Mouse (Mus musculus): ENCODE measurements around the gene Zfp865. TPM values are rescaled to one million over a fixed set of nuclear protein-coding genes. Genes with fewer than 3 reads are reported as not detected.
A peak's percentile ranks its signal among the peaks of the same experiment; 100 is the strongest.
"Not testable (repeated sequence)": the region's sequence is repeated elsewhere in the genome, so short reads cannot be mapped to it uniquely, and the experiment has no call there.

Gene Zfp865
- polyA plus RNA-seq, 1 experiment from 2014 or later = 4.4 TPM

GRCm38 (mm10) chr7:5064886-5065285 is 44.7 kb downstream of the Zfp865 start:
- Histone ChIP-seq H3K4me1 (peaks cover 49% of the 10 kb centered on the region), H3K4me2 (peak overlapping the region; percentile 96), H3K9me3 (no peaks in the 10 kb centered on the region)

DNA sequence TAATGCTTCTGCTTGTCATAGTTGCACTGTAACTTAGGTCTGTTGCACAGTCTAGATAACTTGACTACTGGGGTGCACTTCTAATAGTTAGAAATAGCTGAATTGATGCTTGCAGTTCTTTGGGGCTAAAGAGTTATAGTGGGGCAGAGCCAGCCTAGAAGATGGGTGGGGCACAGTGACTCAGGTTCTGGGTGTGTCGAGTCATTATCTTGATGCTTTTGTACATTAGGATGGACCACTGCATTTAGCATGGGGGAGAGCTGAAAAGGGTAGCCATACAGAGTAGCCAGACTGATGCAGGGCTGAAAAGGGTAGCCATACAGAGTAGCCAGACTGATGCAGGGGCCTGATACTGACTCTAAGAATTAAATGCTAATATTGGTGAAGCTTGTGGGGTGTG is 53.4 kb downstream of the Zfp865 start:
- Histone ChIP-seq H3K4me3 (no peak overlapping the region), H3K4me2 (peak overlapping the region; percentile 19; the same call in 1 of the 2 replicates), H3K9me3 (no peaks in the 10 kb centered on the region), H3K9ac (no peak overlapping the region), H3K27me3 (replicated peaks) (no peaks in the 10 kb centered on the region), H3K36me3 (peaks cover 99% of the 10 kb centered on the region), H3K27ac (replicated peaks) (no peak overlapping the region), H3K4me1 (0 out of 2 replicates have a peak, but pooled peaks cover 6% of the 10 kb centered on the region)
- WGBS = 70% methylated on average over 1 of the region's 1 CpGs
- ATAC-seq (ENCODE audit: extremely low read depth, insufficient number of reproducible peaks, low FRiP score, low TSS enrichment) = no peak

More at GRCm38 (mm10) chr7:5064886-5065285, 44.7 kb downstream of the Zfp865 start:
- Histone ChIP-seq H3K36me3 (peaks cover 47% of the 10 kb centered on the region), H3K4me3 (0 out of 2 replicates have a peak overlapping the region, but pooled peaks have one; percentile 88), H3K27ac (replicated peaks) (no peak overlapping the region), H3K27me3 (replicated peaks) (no peaks in the 10 kb centered on the region), H3K9ac (no peak overlapping the region)
- ATAC-seq (ENCODE audit: extremely low read depth, insufficient number of reproducible peaks, low FRiP score, low TSS enrichment) = no peak
- WGBS = 90% methylated on average over 6 of the region's 6 CpGs

- Histone ChIP-seq H3K4me2 (no peak overlapping the region), H3K27ac (replicated peaks) (no peak overlapping the region), H3K36me3 (peaks cover 93% of the 10 kb centered on the region), H3K4me3 (no peak overlapping the region), H3K4me1 (0 out of 2 replicates have a peak, but pooled peaks cover 6% of the 10 kb centered on the region), H3K9me3 (no peaks in the 10 kb centered on the region), H3K9ac (no peak overlapping the region), H3K27me3 (replicated peaks) (no peaks in the 10 kb centered on the region)
- WGBS = 82% methylated on average over 5 of the region's 5 CpGs
- no peak for ATAC-seq (ENCODE audit: extremely low read depth, insufficient number of reproducible peaks, low FRiP score, low TSS enrichment)
These were observed 54.8 kb downstream of the Zfp865 start for GRCm38 (mm10) chr7:5074984-5075383.

- H3K27ac ChIP-seq (replicated peaks) = peak overlapping the region; percentile 15; the same call in 1 of the 2 replicates
- no peak overlapping the region for H3K4me3 ChIP-seq
- 70% methylated on average over 2 of the region's 2 CpGs for WGBS
- peaks cover 19% of the 10 kb centered on the region for H3K4me1 ChIP-seq
- no peak overlapping the region for H3K4me2 ChIP-seq
- H3K9me3 ChIP-seq = no peaks in the 10 kb centered on the region
- H3K27me3 ChIP-seq (replicated peaks) = no peaks in the 10 kb centered on the region
- no peak for ATAC-seq (ENCODE audit: extremely low read depth, insufficient number of reproducible peaks, low FRiP score, low TSS enrichment)
- H3K9ac ChIP-seq = 0 out of 2 replicates have a peak overlapping the region, but pooled peaks have one; percentile 19
- peaks cover 74% of the 10 kb centered on the region for H3K36me3 ChIP-seq
These were observed 56.8 kb downstream of the Zfp865 start for GRCm38 (mm10) chr7:5076931-5077330.

- peak overlapping the region; percentile 85 for H3K4me2 ChIP-seq
- peaks cover 39% of the 10 kb centered on the region for H3K4me1 ChIP-seq
- peak overlapping the region; percentile 97 for H3K9ac ChIP-seq
- WGBS = 45% methylated on average over 10 of the region's 13 CpGs
- not testable (repeated sequence) for H3K27me3 ChIP-seq (replicated peaks); H3K9me3 ChIP-seq; ATAC-seq (ENCODE audit: extremely low read depth, insufficient number of reproducible peaks, low FRiP score, low TSS enrichment)
- peaks cover 69% of the 10 kb centered on the region for H3K36me3 ChIP-seq
- H3K27ac ChIP-seq (replicated peaks) = peak overlapping the region; percentile 96
- peak overlapping the region; percentile 96 for H3K4me3 ChIP-seq
These were observed 59.3 kb downstream of the Zfp865 start for GRCm38 (mm10) chr7:5079365-5080009.

DNA sequence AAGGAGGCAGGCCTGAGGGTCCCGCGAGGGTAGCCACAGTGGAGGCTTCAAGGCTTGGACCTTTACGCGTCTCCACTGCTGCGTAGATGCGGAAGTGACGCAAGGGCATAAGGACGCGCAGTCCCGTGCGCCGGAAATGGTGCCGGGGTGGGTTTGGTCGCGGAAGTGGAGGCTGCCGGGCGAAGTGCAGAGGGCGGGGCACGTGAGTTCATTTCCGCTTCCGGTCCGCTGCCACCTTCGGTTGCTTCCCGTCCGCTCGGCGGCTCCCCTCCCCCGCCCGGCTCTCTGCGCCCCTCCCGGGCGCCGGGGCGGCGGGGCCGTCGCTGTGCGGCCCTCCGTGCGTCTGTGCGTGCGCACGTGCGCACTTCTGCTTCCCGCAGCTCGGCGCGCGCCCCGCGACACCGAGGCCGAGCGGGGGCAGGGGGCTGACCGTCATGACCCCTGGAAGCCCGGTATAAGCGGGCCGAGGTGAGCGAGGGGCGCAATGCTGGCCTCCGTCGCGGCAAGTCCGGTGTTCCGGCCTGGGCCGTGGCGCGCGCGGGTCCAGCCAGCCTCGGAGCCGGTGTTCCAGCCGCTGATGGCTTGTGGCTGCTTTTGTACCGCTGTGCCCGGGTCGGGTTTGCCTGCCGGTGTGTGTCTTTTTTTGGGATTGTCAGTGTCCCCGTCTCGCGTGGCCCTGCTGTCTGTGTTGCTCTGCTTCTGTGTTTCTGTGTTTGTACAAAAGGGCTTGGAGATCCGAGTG is 60.0 kb downstream of the Zfp865 start, which contains the start of gene Epn1:
TSS of gene Epn1 (plus strand) at position 226 of the 742 bp plus-strand sequence.
- Histone ChIP-seq H3K4me3 (peak within 1 kb of the TSS; percentile 96), H3K9me3 (no peaks in the 10 kb centered on the region), H3K4me1 (peaks cover 46% of the 10 kb centered on the region), H3K4me2 (peak within 1 kb of the TSS; percentile 85), H3K27me3 (replicated peaks) (no peaks in the 10 kb centered on the region), H3K27ac (replicated peaks) (peak within 1 kb of the TSS; percentile 96), H3K36me3 (peaks cover 69% of the 10 kb centered on the region), H3K9ac (peak within 1 kb of the TSS; percentile 97)
- ATAC-seq (ENCODE audit: extremely low read depth, insufficient number of reproducible peaks, low FRiP score, low TSS enrichment) = peak; percentile 93
- whole genome bisulfite sequencing = under 1% methylated on average over 79 of the region's 81 CpGs

DNA sequence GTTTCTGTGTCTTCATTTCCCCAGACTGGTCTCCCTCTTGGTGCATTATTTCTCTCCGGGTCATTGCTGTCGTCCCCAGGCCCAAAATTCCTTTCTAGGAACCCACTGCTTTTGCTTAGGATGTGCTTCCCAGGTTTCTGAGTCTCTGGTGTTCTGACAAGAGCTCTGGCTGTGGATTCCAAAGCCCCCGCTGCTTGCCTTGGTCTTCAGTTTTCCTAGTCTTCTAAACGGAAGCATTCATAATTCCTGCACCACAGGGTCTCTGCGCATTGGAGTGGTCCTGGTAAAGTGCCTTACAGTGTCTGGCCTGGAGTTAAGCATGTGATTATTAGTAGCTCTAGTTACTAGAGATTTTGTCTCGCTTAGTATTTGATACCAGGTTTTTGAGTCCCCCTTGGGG is 60.6 kb downstream of the Zfp865 start:
- H3K4me1 ChIP-seq = peaks cover 52% of the 10 kb centered on the region
- no peak for ATAC-seq (ENCODE audit: extremely low read depth, insufficient number of reproducible peaks, low FRiP score, low TSS enrichment)
- H3K36me3 ChIP-seq = peaks cover 69% of the 10 kb centered on the region
- peak overlapping the region; percentile 96 for H3K27ac ChIP-seq (replicated peaks)
- peak overlapping the region; percentile 97 for H3K9ac ChIP-seq
- no peaks in the 10 kb centered on the region for H3K9me3 ChIP-seq
- H3K27me3 ChIP-seq (replicated peaks) = no peaks in the 10 kb centered on the region
- peak overlapping the region; percentile 96 for H3K4me3 ChIP-seq
- H3K4me2 ChIP-seq = peak overlapping the region; percentile 85
- WGBS = 10% methylated on average over 6 of the region's 6 CpGs

GRCm38 (mm10) chr7:5081241-5081640 is 61.1 kb downstream of the Zfp865 start:
- Histone ChIP-seq H3K4me1 (peaks cover 55% of the 10 kb centered on the region), H3K27me3 (replicated peaks) (no peaks in the 10 kb centered on the region), H3K9ac (peak overlapping the region; percentile 97), H3K27ac (replicated peaks) (peak overlapping the region; percentile 96), H3K36me3 (peaks cover 70% of the 10 kb centered on the region), H3K9me3 (no peaks in the 10 kb centered on the region), H3K4me2 (peak overlapping the region; percentile 85), H3K4me3 (peak overlapping the region; percentile 96)
- WGBS = 38% methylated on average over 6 of the region's 6 CpGs
- no peak for ATAC-seq (ENCODE audit: extremely low read depth, insufficient number of reproducible peaks, low FRiP score, low TSS enrichment)

- WGBS = 96% methylated on average over 2 of the region's 2 CpGs
These were observed 61.8 kb downstream of the Zfp865 start for GRCm38 (mm10) chr7:5081939-5082338.

DNA sequence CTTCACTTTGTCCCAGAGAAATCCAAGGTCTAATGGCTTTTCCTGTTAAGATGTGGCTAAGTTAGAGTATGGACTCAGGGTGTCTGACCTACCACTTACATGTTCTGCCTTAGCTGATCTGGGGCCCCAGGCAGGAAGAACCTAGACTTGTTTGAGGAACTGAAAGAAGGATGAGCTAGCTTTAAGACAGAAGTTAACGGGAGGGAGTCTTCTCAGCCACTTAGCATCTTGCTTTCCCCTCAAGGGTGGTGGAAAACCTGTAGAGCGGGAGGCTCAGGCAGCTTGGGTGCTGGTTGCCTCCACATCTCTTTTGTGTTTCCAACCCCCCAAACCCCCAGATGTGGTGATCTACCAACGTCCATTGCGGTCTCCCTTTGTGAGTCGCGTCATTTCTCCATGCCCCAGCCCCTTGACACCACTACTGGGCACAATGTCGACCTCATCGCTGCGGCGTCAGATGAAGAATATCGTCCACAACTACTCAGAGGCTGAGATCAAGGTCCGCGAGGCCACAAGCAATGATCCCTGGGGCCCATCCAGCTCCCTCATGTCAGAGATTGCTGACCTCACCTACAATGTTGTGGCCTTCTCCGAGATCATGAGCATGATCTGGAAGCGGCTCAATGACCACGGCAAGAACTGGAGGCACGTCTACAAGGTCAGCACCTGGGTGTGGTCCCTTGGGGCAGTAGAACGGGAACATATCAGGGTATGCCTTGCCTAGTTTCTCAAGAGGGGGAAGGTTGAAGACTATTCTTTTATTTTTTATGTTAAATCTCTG is 63.3 kb downstream of the Zfp865 start:
- no peaks in the 10 kb centered on the region for H3K27me3 ChIP-seq (replicated peaks)
- no peak overlapping the region for H3K4me3 ChIP-seq
- no peak overlapping the region for H3K9ac ChIP-seq
- H3K9me3 ChIP-seq = no peaks in the 10 kb centered on the region
- peaks cover 66% of the 10 kb centered on the region for H3K36me3 ChIP-seq
- H3K4me1 ChIP-seq = peaks cover 55% of the 10 kb centered on the region
- no peak for ATAC-seq (ENCODE audit: extremely low read depth, insufficient number of reproducible peaks, low FRiP score, low TSS enrichment)
- no peak overlapping the region; the same call in 1 of the 2 replicates for H3K4me2 ChIP-seq
- no peak overlapping the region; the same call in 1 of the 2 replicates for H3K27ac ChIP-seq (replicated peaks)
- WGBS = 87% methylated on average over 18 of the region's 18 CpGs

More at GRCm38 (mm10) chr7:5081939-5082338, 61.8 kb downstream of the Zfp865 start:
- Histone ChIP-seq H3K27ac (replicated peaks) (no peak overlapping the region), H3K4me1 (peaks cover 51% of the 10 kb centered on the region), H3K36me3 (peaks cover 70% of the 10 kb centered on the region), H3K4me2 (peak overlapping the region; percentile 85), H3K4me3 (peak overlapping the region; percentile 96), H3K27me3 (replicated peaks) (no peaks in the 10 kb centered on the region), H3K9me3 (no peaks in the 10 kb centered on the region), H3K9ac (peak overlapping the region; percentile 97)
- no peak for ATAC-seq (ENCODE audit: extremely low read depth, insufficient number of reproducible peaks, low FRiP score, low TSS enrichment)

DNA sequence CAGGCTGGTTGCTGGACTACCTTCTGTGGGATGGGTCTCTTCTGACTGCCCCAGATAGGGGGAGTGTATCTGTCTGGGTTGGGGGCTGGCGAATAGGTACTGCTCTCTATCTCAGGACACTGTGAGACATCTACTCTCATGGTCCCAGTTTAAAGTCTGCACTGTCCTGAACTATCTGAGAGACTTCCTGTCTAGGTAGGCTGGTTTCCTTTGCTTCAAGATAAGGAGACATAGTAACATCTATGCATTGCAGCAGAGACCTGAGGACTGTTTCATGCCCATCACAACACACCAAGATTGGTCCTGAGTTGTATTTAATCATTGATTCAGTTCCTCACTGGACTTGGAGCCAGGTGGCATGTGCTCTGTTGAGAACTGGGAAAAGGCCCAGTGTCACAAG is 65.3 kb downstream of the Zfp865 start:
- H3K4me3 ChIP-seq = no peak overlapping the region
- 68% methylated on average over 1 of the region's 1 CpGs for WGBS
- H3K9me3 ChIP-seq = no peaks in the 10 kb centered on the region
- H3K4me2 ChIP-seq = no peak overlapping the region
- no peak overlapping the region for H3K9ac ChIP-seq
- H3K27me3 ChIP-seq (replicated peaks) = no peaks in the 10 kb centered on the region
- H3K4me1 ChIP-seq = peaks cover 55% of the 10 kb centered on the region
- peaks cover 78% of the 10 kb centered on the region for H3K36me3 ChIP-seq
- ATAC-seq (ENCODE audit: extremely low read depth, insufficient number of reproducible peaks, low FRiP score, low TSS enrichment) = no peak
- H3K27ac ChIP-seq (replicated peaks) = no peak overlapping the region

Measured in heart, embryonic 13.5 days (tissue).